Mouse (Mus musculus): ENCODE measurements around the gene Sh3glb1. TPM values are rescaled to one million over a fixed set of nuclear protein-coding genes. Genes with fewer than 3 reads are reported as not detected.

The Sh3glb1 gene
- total and polyA plus RNA-seq, 3 experiments, result 52.0 to 189 (median 112) TPM

- dilution Hi-C loops (cut with MboI; ENCODE audit: extremely low pct_ligation_motif_present, extremely low pct_unique_long_range_greater_than_20kb, low sequenced_read_pairs), result no loop called here
Observed at GRCm38 (mm10) chr3:144698790-144699433, 21.2 kb downstream of the Sh3glb1 start.

GRCm38 (mm10) chr3:144697942-144698341, 22.2 kb downstream of the Sh3glb1 start:
- Histone ChIP-seq H3K9me3 (replicated peaks; ENCODE audit: low read length) (no peaks in the 10 kb centered on the region), H3K4me1 (ENCODE audit: control insufficient read depth in 1 of 2, insufficient read depth in 2 of 2) (peaks cover 4 to 33% of the 10 kb centered on the region in 2 experiments; a peak in 3 of 4 replicates), H3K36me3 (replicated peaks in 1 of 2; ENCODE audit: control insufficient read depth in 1 of 2, insufficient read depth in 1 of 2, low read length in 1 of 2) (peaks cover 54 to 78% of the 10 kb centered on the region in 2 experiments), H3K4me3 (replicated peaks in 1 of 3; ENCODE audit: low read depth in 2 of 3, low read length in 2 of 3, poor library complexity in 1 of 3) (no peak overlapping the region), H3K9ac (ENCODE audit: insufficient read depth, low read depth) (no peak overlapping the region), H3K4me2 (ENCODE audit: insufficient read depth, low read depth, poor library complexity, severe bottlenecking) (no peak overlapping the region), H3K79me2 (replicated peaks; ENCODE audit: control insufficient read depth, extremely low read depth, insufficient read depth, poor library complexity, severe bottlenecking) (0 out of 2 replicates have a peak, but pooled peaks cover 3% of the 10 kb centered on the region), H3K27ac (ENCODE audit: insufficient read depth, low read depth) (no peak overlapping the region), H3K27me3 (replicated peaks) (no peaks in the 10 kb centered on the region)
- in situ Hi-C loops (cut with MboI; ENCODE audit: low pct_ligation_motif_present, low pct_unique_long_range_greater_than_20kb, low sequenced_read_pairs) (no loop called here), dilution Hi-C loops (cut with MboI; ENCODE audit: extremely low pct_ligation_motif_present, extremely low pct_unique_long_range_greater_than_20kb, low sequenced_read_pairs) (no loop called here)
- peak; percentile 58 for DNase-seq (ENCODE audit: extremely low read depth)
- TF ChIP-seq UBTF (IDR thresholded peaks at IDR 0.05; ENCODE audit: low read depth, low read length) (no peak), JUN (IDR thresholded peaks at IDR 0.05; ENCODE audit: insufficient read depth, low read depth, low read length) (no peak), MAZ (IDR thresholded peaks at IDR 0.05; ENCODE audit: low read depth, low read length) (no peak), SIN3A (IDR thresholded peaks at IDR 0.05; ENCODE audit: low read length) (0 out of 2 replicates have a peak, but pooled peaks have one; percentile 33), ZNF384 (IDR thresholded peaks at IDR 0.05; ENCODE audit: low read depth, low read length) (no peak), MAFK (IDR thresholded peaks at IDR 0.05; ENCODE audit: insufficient replicate concordance, low read length) (no peak), MEF2A (IDR thresholded peaks at IDR 0.05; ENCODE audit: borderline replicate concordance, low read depth, low read length) (peak; percentile 70; the same call in 1 of the 2 replicates), KAT2A (IDR thresholded peaks at IDR 0.05; ENCODE audit: insufficient replicate concordance, low read length) (no peak), ZC3H11A (IDR thresholded peaks at IDR 0.05; ENCODE audit: low read depth, low read length) (no peak), IRF4 (IDR thresholded peaks at IDR 0.05; ENCODE audit: low read depth, low read length) (no peak; the same call in 1 of the 2 replicates), SMC3 (IDR thresholded peaks at IDR 0.05; ENCODE audit: low read depth, low read length) (no peak), MAX (IDR thresholded peaks at IDR 0.05; ENCODE audit: low read length) (no peak), USF2 (conservative IDR thresholded peaks at IDR 0.05; ENCODE audit: low read depth, low read length) (no peak), RCOR1 (conservative IDR thresholded peaks at IDR 0.05; ENCODE audit: low read depth, low read length) (no peak), CTCF (conservative IDR thresholded peaks at IDR 0.05 in 1 of 2, IDR thresholded peaks at IDR 0.05 in 1 of 2; ENCODE audit: low read depth in 2 of 2, low read length in 2 of 2) (no peak), MYC (IDR thresholded peaks at IDR 0.05; ENCODE audit: low read depth, low read length) (no peak), JUND (conservative IDR thresholded peaks at IDR 0.05; ENCODE audit: low read depth, low read length) (no peak), ZKSCAN1 (IDR thresholded peaks at IDR 0.05; ENCODE audit: borderline replicate concordance, low read depth, low read length) (no peak), BHLHE40 (IDR thresholded peaks at IDR 0.05; ENCODE audit: low read depth, low read length) (peak; percentile 32), HCFC1 (IDR thresholded peaks at IDR 0.05; ENCODE audit: low read depth, low read length) (no peak), USF1 (IDR thresholded peaks at IDR 0.05; ENCODE audit: low read depth, low read length) (no peak), CHD1 (IDR thresholded peaks at IDR 0.05; ENCODE audit: low read depth, low read length) (0 out of 2 replicates have a peak, but pooled peaks have one; percentile 56), ETS1 (conservative IDR thresholded peaks at IDR 0.05; ENCODE audit: low read depth, low read length) (peak; percentile 51), PAX5 (IDR thresholded peaks at IDR 0.05; ENCODE audit: low read length) (no peak)

More at GRCm38 (mm10) chr3:144698790-144699433, 21.2 kb downstream of the Sh3glb1 start:
- Histone ChIP-seq H3K79me2 (replicated peaks; ENCODE audit: control insufficient read depth, extremely low read depth, insufficient read depth, poor library complexity, severe bottlenecking) (0 out of 2 replicates have a peak, but pooled peaks cover 3% of the 10 kb centered on the region), H3K4me3 (replicated peaks in 1 of 3; ENCODE audit: low read depth in 2 of 3, low read length in 2 of 3, poor library complexity in 1 of 3) (no peak overlapping the region), H3K4me1 (ENCODE audit: control insufficient read depth in 1 of 2, insufficient read depth in 2 of 2) (peaks cover 4 to 41% of the 10 kb centered on the region in 2 experiments; a peak in 3 of 4 replicates), H3K4me2 (ENCODE audit: insufficient read depth, low read depth, poor library complexity, severe bottlenecking) (no peak overlapping the region), H3K9me3 (replicated peaks; ENCODE audit: low read length) (no peaks in the 10 kb centered on the region), H3K9ac (ENCODE audit: insufficient read depth, low read depth) (no peak overlapping the region), H3K27me3 (replicated peaks) (no peaks in the 10 kb centered on the region), H3K36me3 (replicated peaks in 1 of 2; ENCODE audit: control insufficient read depth in 1 of 2, insufficient read depth in 1 of 2, low read length in 1 of 2) (peaks cover 46 to 76% of the 10 kb centered on the region in 2 experiments), H3K27ac (ENCODE audit: insufficient read depth, low read depth) (no peak overlapping the region)
- in situ Hi-C loops (cut with MboI; ENCODE audit: low pct_ligation_motif_present, low pct_unique_long_range_greater_than_20kb, low sequenced_read_pairs), result no loop called here
- TF ChIP-seq NELFE (IDR thresholded peaks at IDR 0.05; ENCODE audit: low read depth, low read length) (no peak), BHLHE40 (IDR thresholded peaks at IDR 0.05; ENCODE audit: low read depth, low read length) (no peak), CHD2 (IDR thresholded peaks at IDR 0.05; ENCODE audit: low read length) (no peak), JUN (IDR thresholded peaks at IDR 0.05; ENCODE audit: insufficient read depth, low read depth, low read length) (no peak), IRF4 (IDR thresholded peaks at IDR 0.05; ENCODE audit: low read depth, low read length) (no peak), SIN3A (IDR thresholded peaks at IDR 0.05; ENCODE audit: low read length) (no peak), ELF1 (IDR thresholded peaks at IDR 0.05; ENCODE audit: low read depth, low read length) (no peak), USF2 (conservative IDR thresholded peaks at IDR 0.05; ENCODE audit: low read depth, low read length) (no peak), TBP (conservative IDR thresholded peaks at IDR 0.05; ENCODE audit: low read depth, low read length) (no peak), POLR2AphosphoS2 (IDR thresholded peaks at IDR 0.05; ENCODE audit: low read depth, low read length) (no peak), MAX (IDR thresholded peaks at IDR 0.05; ENCODE audit: low read length) (no peak), MYC (IDR thresholded peaks at IDR 0.05; ENCODE audit: low read depth, low read length) (no peak), EP300 (IDR thresholded peaks at IDR 0.05; ENCODE audit: low read length) (no peak), PAX5 (IDR thresholded peaks at IDR 0.05; ENCODE audit: low read length) (no peak), USF1 (IDR thresholded peaks at IDR 0.05; ENCODE audit: low read depth, low read length) (no peak), TCF12 (IDR thresholded peaks at IDR 0.05; ENCODE audit: low read depth, low read length) (no peak), MAZ (IDR thresholded peaks at IDR 0.05; ENCODE audit: low read depth, low read length) (no peak), E2F4 (IDR thresholded peaks at IDR 0.05; ENCODE audit: insufficient replicate concordance, low read depth, low read length) (no peak), MAFK (IDR thresholded peaks at IDR 0.05; ENCODE audit: insufficient replicate concordance, low read length) (no peak), CTCF (conservative IDR thresholded peaks at IDR 0.05 in 1 of 2, IDR thresholded peaks at IDR 0.05 in 1 of 2; ENCODE audit: low read depth in 2 of 2, low read length in 2 of 2) (no peak)
- DNase-seq (ENCODE audit: extremely low read depth), result no peak

Measured in CH12.LX (cell line).